Mouse (Mus musculus): ENCODE data around the gene Syn3.
A peak's percentile ranks its signal among the peaks of the same experiment; 100 is the strongest.
"Not testable (repeated sequence)": the region's sequence is repeated elsewhere in the genome, so short reads cannot be mapped to it uniquely, and the experiment has no call there.

The Syn3 gene

GRCm38 (mm10) chr10:86498673-86499391 is at the start of gene Syn3:
TSS of gene Syn3 (minus strand) at chr10:86498896.
- peak; percentile 24 for DNase-seq (ENCODE audit: low spot score)

- DNase-seq (ENCODE audit: low spot score): not testable (repeated sequence)
Observed at GRCm38 (mm10) chr10:86526357-86526874, 27.7 kb upstream of the Syn3 start.

GRCm38 (mm10) chr10:86513801-86514200 is 15.1 kb upstream of the Syn3 start:
- no peak for DNase-seq (ENCODE audit: low spot score)

- no peak for DNase-seq (ENCODE audit: low spot score)
Observed at GRCm38 (mm10) chr10:86510941-86511340, 12.2 kb upstream of the Syn3 start.

GRCm38 (mm10) chr10:86502063-86502462 is 3.4 kb upstream of the Syn3 start:
- no peak for DNase-seq (ENCODE audit: low spot score)

GRCm38 (mm10) chr10:86498051-86498672 is 534 bp downstream of the Syn3 start:
- DNase-seq (ENCODE audit: low spot score): no peak

GRCm38 (mm10) chr10:86495851-86496250 is 2.8 kb downstream of the Syn3 start:
- no peak for DNase-seq (ENCODE audit: low spot score)

- DNase-seq (ENCODE audit: low spot score): no peak
Observed at GRCm38 (mm10) chr10:86493140-86493539, 5.6 kb downstream of the Syn3 start.

- DNase-seq (ENCODE audit: low spot score): no peak
Observed at GRCm38 (mm10) chr10:86492089-86492907, 6.4 kb downstream of the Syn3 start.

GRCm38 (mm10) chr10:86491316-86492088 is 7.2 kb downstream of the Syn3 start:
- DNase-seq (ENCODE audit: low spot score): no peak

GRCm38 (mm10) chr10:86488544-86488943 is 10.2 kb downstream of the Syn3 start:
- DNase-seq (ENCODE audit: low spot score): no peak

- no peak for DNase-seq (ENCODE audit: low spot score)
Observed at GRCm38 (mm10) chr10:86485971-86486370, 12.7 kb downstream of the Syn3 start.

GRCm38 (mm10) chr10:86483968-86484367 is 14.7 kb downstream of the Syn3 start:
- peak; percentile 13 for DNase-seq (ENCODE audit: low spot score)

- no peak for DNase-seq (ENCODE audit: low spot score)
Observed at GRCm38 (mm10) chr10:86482496-86482895, 16.2 kb downstream of the Syn3 start.

GRCm38 (mm10) chr10:86480711-86481110 is 18.0 kb downstream of the Syn3 start:
- no peak for DNase-seq (ENCODE audit: low spot score)

- no peak for DNase-seq (ENCODE audit: low spot score)
Observed at GRCm38 (mm10) chr10:86479718-86480121, 19.0 kb downstream of the Syn3 start.

- no peak for DNase-seq (ENCODE audit: low spot score)
Observed at GRCm38 (mm10) chr10:86476720-86477119, 22.0 kb downstream of the Syn3 start.

- no peak for DNase-seq (ENCODE audit: low spot score)
Observed at GRCm38 (mm10) chr10:86475270-86475669, 23.4 kb downstream of the Syn3 start.

GRCm38 (mm10) chr10:86474176-86475154 is 24.2 kb downstream of the Syn3 start:
- no peak for DNase-seq (ENCODE audit: low spot score)

- peak; percentile 34 for DNase-seq (ENCODE audit: low spot score)
Observed at GRCm38 (mm10) chr10:86473637-86474154, 25.0 kb downstream of the Syn3 start.

Measured in c-Kit-positive CD71-positive TER-119-positive erythroid progenitor cells, embryonic 14.5 days (primary cell).